Mouse (Mus musculus): ENCODE measurements around the gene Cgnl1.

GRCm38 (mm10) chr9:71818453-71818852 is 47.1 kb upstream of the Cgnl1 start:
- TF ChIP-seq CTCF (IDR thresholded peaks at IDR 0.05; ENCODE audit: borderline replicate concordance, control insufficient read depth, extremely low read depth, insufficient read depth, low read length, poor library complexity) (no peak), POLR2A (IDR thresholded peaks at IDR 0.05; ENCODE audit: control insufficient read depth, extremely low read depth, insufficient read depth, low read length, poor library complexity) (no peak)

Measured in thymus, adult 2 months (tissue).